15 mouse cellular contexts compared by ENCODE assay signal in the genomic region with DNA sequence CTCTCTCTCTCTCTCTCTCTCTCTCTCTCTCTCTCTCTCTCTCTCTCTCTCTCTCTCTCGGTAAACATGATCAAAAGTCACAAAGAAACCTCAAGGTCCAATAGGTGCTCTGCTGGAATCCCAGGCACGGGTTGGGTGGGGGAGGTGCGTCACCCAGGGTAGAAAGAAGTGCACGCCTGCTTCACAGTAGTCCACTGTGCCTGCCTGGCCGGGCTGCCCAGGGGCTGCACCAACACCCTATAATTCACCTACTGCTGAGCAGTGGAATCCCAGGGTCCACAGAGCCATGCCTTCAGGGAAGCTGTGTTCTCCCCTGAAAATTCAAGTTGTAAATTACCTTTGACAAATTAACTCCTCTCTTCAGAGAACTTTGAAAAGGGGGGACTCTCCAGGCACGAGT. TPM values are rescaled to one million over a fixed set of nuclear protein-coding genes. Genes with fewer than 3 reads are reported as not detected.
DNase-seq lines count a peak whose midpoint lies in the region; ATAC-seq and TF ChIP-seq lines count a peak whose summit lies in the region.
"Had no signal": no experiment of that assay in that cellular context is flagged by ENCODE, and none has a peak within 500 bp of the region (broad histone marks: within the 10 kb centered on the region; RNA-seq: fewer than 3 reads in every experiment).

No protein-coding gene starts in this region.

- TF ChIP-seq CTCF in heart, postnatal 0 days (IDR thresholded peaks at IDR 0.05; ENCODE audit: low read depth), result no peak
- TF ChIP-seq CTCF in intestine, postnatal 0 days (IDR thresholded peaks at IDR 0.05; ENCODE audit: low read depth), result no peak
- TF ChIP-seq CTCF in layer of hippocampus, adult 2 months (conservative IDR thresholded peaks at IDR 0.05), result no peak

- no peak for TF ChIP-seq EP300 in heart, postnatal 0 days (IDR thresholded peaks at IDR 0.05; ENCODE audit: low read depth)

- H3K27ac ChIP-seq in heart, embryonic 14.5 days (replicated peaks in 1 of 2; ENCODE audit: control insufficient read depth in 1 of 2, insufficient read depth in 1 of 2, low read depth in 2 of 2, low read length in 2 of 2), result peak overlapping the region; percentile 74 to 85
- peak overlapping the region; percentile 69 for H3K27ac ChIP-seq in heart, postnatal 0 days (ENCODE audit: low read depth)
- H3K27ac ChIP-seq in intestine, postnatal 0 days (ENCODE audit: low read depth, low read length), result no peak overlapping the region
- peak overlapping the region; percentile 55; the same call in 1 of the 2 replicates for H3K27ac ChIP-seq in limb, embryonic 13.5 days
- H3K27ac ChIP-seq in layer of hippocampus, adult 2 months, result no peak overlapping the region
- H3K27ac ChIP-seq: embryonic facial prominence, embryonic 12.5 days; forebrain, embryonic 10.5 days; hindbrain, postnatal 0 days had no signal

- no peak; the same call in 1 of the 2 replicates for ATAC-seq in heart, embryonic 14.5 days (ENCODE audit: insufficient number of reproducible peaks, insufficient read depth, low FRiP score, low read depth)
- peak; percentile 64; the same call in 1 of the 2 replicates for ATAC-seq in heart, postnatal 0 days (ENCODE audit: insufficient read depth, low read depth)
- ATAC-seq in intestine, postnatal 0 days, result peak; percentile 75
- no peak; the same call in 1 of the 2 replicates for ATAC-seq in limb, embryonic 13.5 days (ENCODE audit: low FRiP score, low read depth)
- ATAC-seq: hindbrain, postnatal 0 days had no signal

- H3K4me1 ChIP-seq in heart, embryonic 14.5 days (ENCODE audit: control insufficient read depth in 2 of 2, insufficient read depth in 2 of 2, low read length in 2 of 2), result peaks cover 13 to 38% of the 10 kb centered on the region in 2 experiments
- peaks cover 16% of the 10 kb centered on the region; the same call in 1 of the 2 replicates for H3K4me1 ChIP-seq in heart, postnatal 0 days (ENCODE audit: control insufficient read depth, insufficient read depth)
- peaks cover 4% of the 10 kb centered on the region; the same call in 1 of the 2 replicates for H3K4me1 ChIP-seq in intestine, postnatal 0 days (replicated peaks; ENCODE audit: control insufficient read depth, insufficient read depth, low read length)
- peaks cover 50% of the 10 kb centered on the region for H3K4me1 ChIP-seq in limb, embryonic 13.5 days

- 19% methylated on average over 6 of the region's 6 CpGs for WGBS in heart, embryonic 14.5 days
- WGBS in heart, postnatal 0 days, result 29% methylated on average over 5 of the region's 6 CpGs
- WGBS in intestine, postnatal 0 days, result 33% methylated on average over 6 of the region's 6 CpGs
- WGBS in limb, embryonic 13.5 days, result 33% methylated on average over 6 of the region's 6 CpGs

- intact Hi-C loops in heart, postnatal 36 days (cut with DNase I), result no loop called here

- peaks cover 5% of the 10 kb centered on the region; the same call in 1 of the 2 replicates for H3K9me3 ChIP-seq in heart, embryonic 14.5 days (ENCODE audit: control insufficient read depth, low read length)
- H3K9me3 ChIP-seq in heart, postnatal 0 days (replicated peaks; ENCODE audit: control insufficient read depth, low read length), result 0 out of 2 replicates have a peak, but pooled peaks cover 3% of the 10 kb centered on the region
- H3K9me3 ChIP-seq in intestine, postnatal 0 days (ENCODE audit: control insufficient read depth), result no peaks in the 10 kb centered on the region
- H3K9me3 ChIP-seq in limb, embryonic 13.5 days, result peaks cover 12% of the 10 kb centered on the region

- no peak overlapping the region for H3K4me3 ChIP-seq in heart, embryonic 14.5 days (ENCODE audit: control insufficient read depth in 1 of 2, insufficient read depth in 1 of 2, low read depth in 1 of 2, low read length in 2 of 2)
- no peak overlapping the region for H3K4me3 ChIP-seq in heart, postnatal 0 days (ENCODE audit: low read depth, low read length)
- no peak overlapping the region for H3K4me3 ChIP-seq in intestine, postnatal 0 days (ENCODE audit: low read depth, low read length)
- no peak overlapping the region for H3K4me3 ChIP-seq in limb, embryonic 13.5 days
- no peak overlapping the region for H3K4me3 ChIP-seq in layer of hippocampus, adult 2 months
- H3K4me3 ChIP-seq: embryonic facial prominence, embryonic 12.5 days; forebrain, embryonic 10.5 days had no signal

- H3K4me2 ChIP-seq in heart, embryonic 14.5 days (ENCODE audit: low read length), result peak overlapping the region; percentile 57
- H3K4me2 ChIP-seq in heart, postnatal 0 days (ENCODE audit: low read depth, low read length), result peak overlapping the region; percentile 33
- 0 out of 2 replicates have a peak overlapping the region, but pooled peaks have one; percentile 2 for H3K4me2 ChIP-seq in intestine, postnatal 0 days (replicated peaks; ENCODE audit: low read depth)
- no peak overlapping the region for H3K4me2 ChIP-seq in limb, embryonic 13.5 days (replicated peaks)
- H3K4me2 ChIP-seq: embryonic facial prominence, embryonic 12.5 days had no signal

- peak overlapping the region; percentile 48 for H3K9ac ChIP-seq in heart, embryonic 14.5 days (ENCODE audit: low read length)
- H3K9ac ChIP-seq in heart, postnatal 0 days (replicated peaks; ENCODE audit: low read depth, low read length), result no peak overlapping the region
- H3K9ac ChIP-seq in intestine, postnatal 0 days (ENCODE audit: low read depth, low read length), result no peak overlapping the region
- H3K9ac ChIP-seq in limb, embryonic 13.5 days, result no peak overlapping the region
- H3K9ac ChIP-seq: embryonic facial prominence, embryonic 12.5 days had no signal

- no peaks in the 10 kb centered on the region for H3K36me3 ChIP-seq in heart, embryonic 14.5 days (ENCODE audit: control insufficient read depth, insufficient read depth, low read length)
- H3K36me3 ChIP-seq in heart, postnatal 0 days (replicated peaks; ENCODE audit: control insufficient read depth, insufficient read depth, low read length), result no peaks in the 10 kb centered on the region
- no peaks in the 10 kb centered on the region for H3K36me3 ChIP-seq in intestine, postnatal 0 days (ENCODE audit: control insufficient read depth, insufficient read depth)
- H3K36me3 ChIP-seq in limb, embryonic 13.5 days, result peaks cover 10% of the 10 kb centered on the region
- H3K36me3 ChIP-seq: embryonic facial prominence, embryonic 12.5 days had no signal

- no peaks in the 10 kb centered on the region for H3K27me3 ChIP-seq in heart, embryonic 14.5 days (ENCODE audit: control insufficient read depth, insufficient read depth, low read length)
- H3K27me3 ChIP-seq in heart, postnatal 0 days (ENCODE audit: control insufficient read depth, insufficient read depth, low read length), result no peaks in the 10 kb centered on the region
- no peaks in the 10 kb centered on the region for H3K27me3 ChIP-seq in intestine, postnatal 0 days (replicated peaks; ENCODE audit: control insufficient read depth, insufficient read depth, low read length)
- H3K27me3 ChIP-seq in limb, embryonic 13.5 days, result no peaks in the 10 kb centered on the region
- H3K27me3 ChIP-seq: embryonic facial prominence, embryonic 12.5 days had no signal

- DNase-seq in heart, postnatal 36 days, result no peak
- DNase-seq in heart, postnatal 0 days (ENCODE audit: low spot score), result no peak
- no peak for DNase-seq in layer of hippocampus, adult 2 months (ENCODE audit: low spot score in 2 of 2)
- no peak for DNase-seq in urinary bladder, postnatal 25 days (ENCODE audit: low spot score)
- DNase-seq: cerebellum, postnatal 36 days; liver; lung, adult 18-20 months; midbrain, embryonic 14.5 days; thymus, postnatal 4 days had no signal

RNA-seq across cellular contexts. Expression of a gene that starts 58.9 kb away (rescaled TPM):
- polyA plus RNA-seq in heart, embryonic 14.5 days (2014; fragmentation: Nextera tagmentation; extraction: Ambion mirVana), result 11.5 and 13.2 TPM in 2 replicates
- 1 to 10 TPM; 1.3 to 1.9 TPM for total RNA-seq in heart, postnatal 36 days (2021)
- 19.1 and 38.6 TPM in 2 replicates for total RNA-seq in heart, postnatal 0 days (2014; rRNA removed; ENCODE audit: low replicate concordance)
- polyA plus RNA-seq in heart, postnatal 0 days (2015; fragmentation: Nextera tagmentation; extraction: Ambion mirVana), result 5.8 and 6.6 TPM in 2 replicates
- polyA plus RNA-seq in intestine, postnatal 0 days (2015; fragmentation: Nextera tagmentation; extraction: Ambion mirVana), result 8.3 and 9.8 TPM in 2 replicates
- polyA plus RNA-seq in limb, embryonic 13.5 days (2015; fragmentation: Nextera tagmentation; extraction: Ambion mirVana), result 25.7 and 25.8 TPM in 2 replicates
- 1 to 10 TPM in 1 of 2 experiments, under 1 TPM in 1; 0.90 to 1.3 TPM for total RNA-seq in layer of hippocampus, adult 2 months (2021)

Comparison
In these comparisons a context has a peak if more than half of its experiments do, and no peak if none do; other contexts are left out.
1. ATAC-seq: peak in heart, postnatal 0 days (single experiment) and intestine, postnatal 0 days (single experiment); none in heart, embryonic 14.5 days (single experiment) and limb, embryonic 13.5 days (single experiment).
2. H3K27ac ChIP-seq: peak in heart, embryonic 14.5 days (2 of 2), heart, postnatal 0 days (single experiment) and limb, embryonic 13.5 days (single experiment); none in intestine, postnatal 0 days (single experiment) and layer of hippocampus, adult 2 months (single experiment).